Mouse (Mus musculus) lung, adult 2 months (tissue): ENCODE measurements at regions not wholly inside any gene's neighbourhood (a gene's known extent, or its start where the extent isn't known, plus 50 kb on each side); places are given as distances from the start of the nearest gene placed in this dataset.

Source experiments
- CTCF ChIP-seq: fragments of 200-500 bp; IDR thresholded peaks from 2 replicates; pipeline ENCODE4 v1.5.1; 2011; ENCODE audit warnings: mild to moderate bottlenecking, low read length, control low read depth; ENCODE audit not compliant: insufficient read depth
- POLR2A ChIP-seq: fragments of 200-500 bp; IDR thresholded peaks from 2 replicates; pipeline ENCODE4 v1.6.1; 2011; ENCODE audit warnings: low read depth, mild to moderate bottlenecking, control low read depth, low read length, borderline replicate concordance; ENCODE audit errors: extremely low read depth

DNA sequence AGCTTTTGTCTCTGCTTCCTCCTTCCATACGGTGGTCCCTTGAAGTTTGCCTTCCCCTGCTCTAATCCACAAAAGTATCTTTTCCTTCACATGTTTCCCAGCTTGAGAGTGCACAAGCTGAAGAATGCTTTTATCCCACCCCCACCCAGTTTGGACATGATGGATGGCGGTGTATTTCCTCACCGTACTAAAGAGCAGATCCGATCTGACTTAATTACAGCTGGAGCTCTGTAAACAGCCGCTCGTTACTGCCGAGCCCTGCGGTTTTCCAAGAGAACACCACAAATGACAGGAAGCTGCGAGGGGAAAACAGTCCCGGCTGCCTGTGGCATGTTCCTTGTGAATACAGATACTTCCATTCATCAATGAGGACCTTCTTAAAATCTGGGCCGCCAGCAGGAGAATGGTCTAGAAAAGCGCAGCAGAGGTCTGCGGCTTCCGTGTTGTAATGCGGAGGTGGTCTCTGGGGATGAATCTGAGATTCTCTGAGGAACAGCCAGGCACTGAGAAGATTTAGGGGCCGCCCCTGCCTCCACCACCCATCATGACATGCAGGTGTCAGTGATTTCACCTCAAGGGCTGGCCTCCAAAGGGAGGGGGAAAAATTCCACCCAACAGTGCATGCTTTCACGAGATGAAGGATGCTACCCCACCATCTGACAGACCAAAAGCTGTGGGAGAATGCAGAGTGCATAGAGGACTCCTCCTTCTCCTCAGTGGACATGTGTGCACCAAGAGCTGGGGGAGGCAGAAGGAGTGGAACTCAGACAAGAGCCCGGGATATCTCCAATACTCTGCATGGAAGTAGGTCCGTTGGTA lies 155.7 kb upstream of the Cd180 start:
- no peak for TF ChIP-seq CTCF
- TF ChIP-seq POLR2A = no peak
